Mouse (Mus musculus): Measurements from ENCODE around the gene Ddx4.

The Ddx4 gene

DNA sequence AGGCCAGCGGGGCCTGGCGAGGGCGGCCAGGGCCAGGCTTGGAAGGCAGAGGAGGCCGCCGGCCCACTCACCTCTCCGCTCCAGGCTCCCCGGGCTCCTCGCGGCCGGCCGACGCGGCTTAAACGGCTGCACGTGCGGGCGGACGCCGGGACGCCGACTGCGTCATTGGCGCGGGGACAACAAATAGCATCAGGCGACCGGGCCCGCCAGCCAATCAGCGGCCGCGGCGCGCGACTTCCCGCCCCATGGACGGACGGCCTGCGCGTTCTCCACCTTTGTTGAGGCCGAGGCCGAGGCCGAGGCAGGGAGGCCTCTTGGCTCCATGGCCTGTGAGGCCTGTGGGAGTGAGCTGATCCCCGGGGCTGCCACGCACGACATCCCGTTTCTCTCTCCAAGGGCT, at the start of gene Ddx4:
Gene Ddx4 (minus strand): TSS at position 271 of the 400 bp plus-strand sequence.
- DNase-seq (ENCODE audit: low read depth, low spot score): no peak

- no peak for DNase-seq (ENCODE audit: low read depth, low spot score)
These were observed 49.0 kb upstream of the Ddx4 start for GRCm38 (mm10) chr13:112701256-112701655.

- no peak for DNase-seq (ENCODE audit: low read depth, low spot score)
These were observed 43.4 kb upstream of the Ddx4 start for GRCm38 (mm10) chr13:112695526-112696240.

- DNase-seq (ENCODE audit: low read depth, low spot score): no peak
These were observed 40.7 kb upstream of the Ddx4 start for GRCm38 (mm10) chr13:112692870-112693553.

GRCm38 (mm10) chr13:112686155-112686554, 33.9 kb upstream of the Ddx4 start:
- DNase-seq (ENCODE audit: low read depth, low spot score): no peak

DNA sequence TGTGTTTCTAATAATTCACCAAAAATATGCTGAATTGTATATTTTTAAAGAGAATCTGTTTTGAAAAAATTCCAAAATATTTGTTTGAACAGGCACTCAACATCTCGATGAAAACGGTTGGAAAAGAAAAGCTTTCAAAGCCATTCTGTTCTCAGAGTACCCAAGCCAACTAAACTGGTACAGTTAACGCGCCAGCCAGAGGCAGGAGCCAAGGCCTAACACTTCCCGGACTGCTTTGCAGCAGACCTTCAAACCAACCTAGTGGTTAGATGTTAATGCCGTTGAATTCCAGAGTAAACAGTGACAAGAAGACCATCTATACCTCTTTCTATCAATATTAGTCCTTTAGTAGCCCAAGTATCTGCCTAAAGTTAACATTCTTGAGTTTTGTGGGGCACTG, 31.7 kb upstream of the Ddx4 start:
- no peak for DNase-seq (ENCODE audit: low read depth, low spot score)

GRCm38 (mm10) chr13:112683312-112683711, 31.0 kb upstream of the Ddx4 start:
- no peak for DNase-seq (ENCODE audit: low read depth, low spot score)

DNA sequence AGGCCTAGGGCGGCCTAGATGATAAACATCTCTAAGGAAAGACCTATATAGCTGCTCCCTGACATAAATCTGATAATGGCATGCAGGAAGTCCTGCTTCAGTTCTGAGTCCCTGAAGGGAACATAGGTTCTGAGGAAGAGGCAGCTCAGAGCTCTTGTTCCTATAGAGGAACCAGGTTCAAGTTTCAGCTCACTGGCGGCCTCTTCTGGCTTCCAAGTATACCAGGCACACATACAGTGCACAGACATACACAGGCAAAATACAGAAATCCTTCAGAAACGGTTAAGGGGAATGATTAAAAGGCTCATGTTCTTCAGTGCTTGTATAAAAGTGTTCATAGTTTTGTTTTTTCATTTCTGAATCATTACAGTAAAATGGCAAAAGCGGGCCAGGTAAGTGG, 25.9 kb upstream of the Ddx4 start:
- DNase-seq (ENCODE audit: low read depth, low spot score): no peak

DNA sequence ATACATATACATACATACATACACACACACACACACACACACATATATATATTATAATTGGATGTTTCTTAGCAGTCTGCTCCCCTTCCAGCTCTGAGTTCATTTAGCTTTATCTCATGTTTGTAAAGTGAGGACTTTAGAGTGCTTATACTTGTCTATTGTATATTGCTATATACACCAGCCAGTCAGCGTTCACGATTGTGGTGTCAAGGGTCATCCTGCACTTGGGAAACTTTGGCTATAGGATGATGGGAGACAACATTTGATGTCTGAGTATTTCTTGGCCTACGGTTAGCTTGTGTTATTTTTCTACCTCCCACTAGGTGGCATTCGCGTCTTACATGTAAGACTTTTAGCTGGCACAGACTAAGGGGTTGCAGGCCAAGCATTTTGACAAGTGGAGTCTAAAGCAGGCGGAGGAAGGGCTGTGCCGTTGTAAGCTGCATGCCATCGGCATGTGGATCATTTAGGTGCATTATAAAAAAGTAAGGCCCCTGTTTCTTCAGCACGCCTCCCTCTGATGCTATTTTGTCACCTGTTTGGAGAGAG, 21.7 kb upstream of the Ddx4 start:
- DNase-seq (ENCODE audit: low read depth, low spot score): peak; percentile 60

- no peak for DNase-seq (ENCODE audit: low read depth, low spot score)
These were observed 20.5 kb upstream of the Ddx4 start for GRCm38 (mm10) chr13:112672797-112673196.

DNA sequence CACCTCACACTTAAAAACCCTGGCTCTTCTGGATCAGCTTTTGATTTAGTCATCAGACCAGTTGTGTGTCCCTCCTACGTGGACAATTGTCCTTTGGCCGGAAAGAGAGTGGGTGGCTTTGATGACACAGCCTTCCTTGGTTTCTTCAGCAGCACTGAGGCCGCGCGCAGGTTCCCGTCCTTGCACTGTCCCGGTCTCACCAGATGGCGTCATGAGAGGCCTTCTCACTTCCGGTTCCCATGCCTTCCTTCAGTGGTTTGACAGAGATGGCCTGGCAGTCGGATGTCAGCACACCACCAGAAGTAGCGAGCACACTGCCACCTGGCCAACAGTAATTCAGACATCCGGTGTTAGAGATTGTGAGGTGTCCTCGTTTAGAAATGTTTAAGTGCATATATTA, 19.4 kb upstream of the Ddx4 start:
- no peak for DNase-seq (ENCODE audit: low read depth, low spot score)

DNA sequence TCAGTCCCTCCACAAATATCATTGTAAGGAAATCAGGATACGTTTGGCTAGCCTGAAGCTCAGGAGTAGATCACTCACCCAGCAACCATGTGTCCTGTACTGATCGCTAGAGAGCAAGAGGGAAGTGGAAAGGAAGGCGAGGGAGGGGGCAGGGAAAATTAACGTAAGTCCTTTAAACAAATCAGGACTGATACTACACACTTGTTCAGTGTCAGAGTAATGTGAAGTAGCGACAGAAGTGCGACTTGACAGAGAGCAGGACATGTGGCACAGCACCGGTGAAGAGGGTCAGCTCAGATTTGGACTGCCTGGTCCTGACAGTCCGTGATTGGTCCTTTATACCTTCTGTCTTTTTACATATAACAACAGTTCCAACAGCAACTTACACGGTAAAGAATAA, 14.9 kb upstream of the Ddx4 start:
- DNase-seq (ENCODE audit: low read depth, low spot score): no peak

GRCm38 (mm10) chr13:112666433-112667024, 14.3 kb upstream of the Ddx4 start:
- DNase-seq (ENCODE audit: low read depth, low spot score): no peak

GRCm38 (mm10) chr13:112661687-112662086, 9.4 kb upstream of the Ddx4 start:
- no peak for DNase-seq (ENCODE audit: low read depth, low spot score)

GRCm38 (mm10) chr13:112660574-112661381, 8.5 kb upstream of the Ddx4 start, which contains the start of gene Slc38a9:
Gene Slc38a9 (plus strand): TSS chr13:112660751.
- DNase-seq (ENCODE audit: low read depth, low spot score): peak; percentile 79

GRCm38 (mm10) chr13:112659986-112660573, 7.8 kb upstream of the Ddx4 start:
- DNase-seq (ENCODE audit: low read depth, low spot score): no peak

- DNase-seq (ENCODE audit: low read depth, low spot score): no peak
These were observed 1.1 kb downstream of the Ddx4 start for GRCm38 (mm10) chr13:112651183-112651582.

- no peak for DNase-seq (ENCODE audit: low read depth, low spot score)
These were observed 6.6 kb downstream of the Ddx4 start for GRCm38 (mm10) chr13:112645529-112646186.

DNA sequence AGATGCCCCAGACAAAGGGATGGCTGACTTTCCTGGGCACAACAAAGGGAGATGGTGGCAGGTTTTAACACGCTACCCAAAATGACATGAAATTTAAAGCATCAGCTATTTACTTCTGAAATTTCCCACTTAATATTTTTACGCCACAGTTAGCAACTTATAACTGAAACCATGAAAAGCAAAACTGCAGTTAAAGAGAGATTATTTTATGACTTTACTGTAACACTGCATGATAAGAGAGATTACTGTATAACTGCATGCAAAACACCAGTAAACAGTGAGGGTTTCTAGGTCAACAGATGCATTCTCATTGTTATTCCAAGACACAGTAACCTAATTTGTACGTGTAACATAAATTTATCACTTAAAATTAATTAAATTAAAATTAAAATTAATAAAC, 7.3 kb downstream of the Ddx4 start:
- no peak for DNase-seq (ENCODE audit: low read depth, low spot score)

- no peak for DNase-seq (ENCODE audit: low read depth, low spot score)
These were observed 9.4 kb downstream of the Ddx4 start for GRCm38 (mm10) chr13:112642897-112643296.

DNA sequence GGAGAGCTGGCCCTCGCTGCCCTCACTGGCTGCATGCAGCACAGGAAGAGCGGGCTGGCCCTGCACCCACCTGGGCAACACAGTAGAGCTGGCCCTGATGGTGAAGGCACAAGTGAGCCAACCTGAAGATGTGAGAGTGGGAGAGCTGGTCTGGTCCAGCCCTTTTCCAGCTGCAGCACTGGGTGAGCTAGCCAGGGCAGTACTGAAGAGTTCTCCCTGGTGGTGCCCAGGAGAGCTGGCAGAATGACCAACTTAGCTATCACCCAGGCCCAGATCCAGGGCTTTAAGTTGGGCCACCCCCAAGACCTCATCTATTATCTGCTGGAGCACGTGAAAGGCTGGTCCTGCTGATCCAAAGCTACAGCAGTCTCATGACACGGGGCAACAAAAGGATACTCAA, 13.2 kb downstream of the Ddx4 start:
- DNase-seq (ENCODE audit: low read depth, low spot score): no peak

Measured in retina, adult 2 months (tissue).